Mouse (Mus musculus): ENCODE data around the gene Prr7. TPM values are rescaled to one million over a fixed set of nuclear protein-coding genes. Genes with fewer than 3 reads are reported as not detected.

The Prr7 gene
- 6.7 and 7.4 TPM in 2 replicates for polyA plus RNA-seq (2014; fragmentation: Nextera tagmentation; extraction: Ambion mirVana)

- H3K36me3 ChIP-seq (ENCODE audit: control insufficient read depth, insufficient read depth, low read length): peaks cover 28% of the 10 kb centered on the region
- no peaks in the 10 kb centered on the region for H3K27me3 ChIP-seq (replicated peaks; ENCODE audit: control insufficient read depth, insufficient read depth, low read length)
- H3K4me1 ChIP-seq (ENCODE audit: control insufficient read depth, insufficient read depth, low read length): peaks cover 24% of the 10 kb centered on the region
- DNase-seq (ENCODE audit: low spot score): peak; percentile 89
- H3K4me3 ChIP-seq (ENCODE audit: low read depth, low read length): peak within 1 kb of the TSS; percentile 68
- H3K9me3 ChIP-seq (replicated peaks; ENCODE audit: control insufficient read depth, low read length): no peaks in the 10 kb centered on the region
- H3K4me2 ChIP-seq (ENCODE audit: low read length): peak within 1 kb of the TSS; percentile 84
- H3K9ac ChIP-seq (ENCODE audit: low read length): peak within 1 kb of the TSS; percentile 93
- 1% methylated on average over 80 of the region's 84 CpGs for WGBS
- H3K27ac ChIP-seq (ENCODE audit: low read depth, low read length): peak within 1 kb of the TSS; percentile 98
- ATAC-seq: peak; percentile 79
These were observed at the start of gene Prr7 for GRCm38 (mm10) chr13:55464027-55464884. Prr7 (plus strand) TSS chr13:55464267.

GRCm38 (mm10) chr13:55414743-55415380 is 49.2 kb upstream of the Prr7 start, which contains the start of gene Pfn3:
Pfn3 (minus strand) TSS chr13:55415232.
- H3K27ac ChIP-seq (ENCODE audit: low read depth, low read length): no peak within 1 kb of the TSS
- H3K9me3 ChIP-seq (replicated peaks; ENCODE audit: control insufficient read depth, low read length): no peaks in the 10 kb centered on the region
- peak within 1 kb of the TSS; percentile 38 for H3K4me3 ChIP-seq (ENCODE audit: low read depth, low read length)
- WGBS: 11% methylated on average over 41 of the region's 41 CpGs
- peak within 1 kb of the TSS; percentile 71 for H3K9ac ChIP-seq (ENCODE audit: low read length)
- H3K36me3 ChIP-seq (ENCODE audit: control insufficient read depth, insufficient read depth, low read length): no peaks in the 10 kb centered on the region
- no peaks in the 10 kb centered on the region for H3K4me1 ChIP-seq (ENCODE audit: control insufficient read depth, insufficient read depth, low read length)
- peak; percentile 76 for ATAC-seq
- DNase-seq (ENCODE audit: low spot score): peak; percentile 84
- peak within 1 kb of the TSS; percentile 68 for H3K4me2 ChIP-seq (ENCODE audit: low read length)
- peaks cover 14% of the 10 kb centered on the region for H3K27me3 ChIP-seq (replicated peaks; ENCODE audit: control insufficient read depth, insufficient read depth, low read length)

GRCm38 (mm10) chr13:55418004-55418403 is 46.1 kb upstream of the Prr7 start:
- Histone ChIP-seq H3K27me3 (replicated peaks; ENCODE audit: control insufficient read depth, insufficient read depth, low read length) (peaks cover 37% of the 10 kb centered on the region), H3K4me3 (ENCODE audit: low read depth, low read length) (no peak overlapping the region)

GRCm38 (mm10) chr13:55419142-55419541 is 44.9 kb upstream of the Prr7 start:
- H3K36me3 ChIP-seq (ENCODE audit: control insufficient read depth, insufficient read depth, low read length): no peaks in the 10 kb centered on the region
- H3K9ac ChIP-seq (ENCODE audit: low read length): no peak overlapping the region
- H3K27ac ChIP-seq (ENCODE audit: low read depth, low read length): no peak overlapping the region
- H3K4me3 ChIP-seq (ENCODE audit: low read depth, low read length): no peak overlapping the region
- no peak overlapping the region for H3K4me2 ChIP-seq (ENCODE audit: low read length)
- ATAC-seq: no peak
- 85% methylated on average over 5 of the region's 5 CpGs for WGBS
- DNase-seq (ENCODE audit: low spot score): no peak
- H3K4me1 ChIP-seq (ENCODE audit: control insufficient read depth, insufficient read depth, low read length): no peaks in the 10 kb centered on the region
- no peaks in the 10 kb centered on the region for H3K9me3 ChIP-seq (replicated peaks; ENCODE audit: control insufficient read depth, low read length)
- peaks cover 37% of the 10 kb centered on the region for H3K27me3 ChIP-seq (replicated peaks; ENCODE audit: control insufficient read depth, insufficient read depth, low read length)

More at GRCm38 (mm10) chr13:55418004-55418403, 46.1 kb upstream of the Prr7 start:
- no peaks in the 10 kb centered on the region for H3K4me1 ChIP-seq (ENCODE audit: control insufficient read depth, insufficient read depth, low read length)
- peak overlapping the region; percentile 37; the same call in 1 of the 2 replicates for H3K9ac ChIP-seq (ENCODE audit: low read length)
- H3K36me3 ChIP-seq (ENCODE audit: control insufficient read depth, insufficient read depth, low read length): no peaks in the 10 kb centered on the region
- WGBS: 15% methylated on average over 12 of the region's 12 CpGs
- H3K9me3 ChIP-seq (replicated peaks; ENCODE audit: control insufficient read depth, low read length): no peaks in the 10 kb centered on the region
- ATAC-seq (peak; percentile 69; the same call in 1 of the 2 replicates), DNase-seq (ENCODE audit: low spot score) (peak; percentile 80)
- peak overlapping the region; percentile 20; the same call in 1 of the 2 replicates for H3K4me2 ChIP-seq (ENCODE audit: low read length)
- H3K27ac ChIP-seq (ENCODE audit: low read depth, low read length): no peak overlapping the region

- ATAC-seq (peak; percentile 32; the same call in 1 of the 2 replicates), DNase-seq (ENCODE audit: low spot score) (no peak)
- Histone ChIP-seq H3K9ac (ENCODE audit: low read length) (0 out of 2 replicates have a peak overlapping the region, but pooled peaks have one; percentile 35), H3K4me2 (ENCODE audit: low read length) (peak overlapping the region; percentile 39; the same call in 1 of the 2 replicates), H3K4me1 (ENCODE audit: control insufficient read depth, insufficient read depth, low read length) (no peaks in the 10 kb centered on the region), H3K27ac (ENCODE audit: low read depth, low read length) (no peak overlapping the region), H3K36me3 (ENCODE audit: control insufficient read depth, insufficient read depth, low read length) (no peaks in the 10 kb centered on the region), H3K27me3 (replicated peaks; ENCODE audit: control insufficient read depth, insufficient read depth, low read length) (peaks cover 37% of the 10 kb centered on the region), H3K9me3 (replicated peaks; ENCODE audit: control insufficient read depth, low read length) (no peaks in the 10 kb centered on the region), H3K4me3 (ENCODE audit: low read depth, low read length) (no peak overlapping the region)
- 35% methylated on average over 51 of the region's 51 CpGs for WGBS
These were observed 43.8 kb upstream of the Prr7 start for GRCm38 (mm10) chr13:55420018-55420932.

GRCm38 (mm10) chr13:55420933-55421800 is 42.9 kb upstream of the Prr7 start:
- H3K4me2 ChIP-seq (ENCODE audit: low read length): peak overlapping the region; percentile 39
- H3K9me3 ChIP-seq (replicated peaks; ENCODE audit: control insufficient read depth, low read length): no peaks in the 10 kb centered on the region
- peak overlapping the region; percentile 35; the same call in 1 of the 2 replicates for H3K9ac ChIP-seq (ENCODE audit: low read length)
- no peaks in the 10 kb centered on the region for H3K4me1 ChIP-seq (ENCODE audit: control insufficient read depth, insufficient read depth, low read length)
- no peaks in the 10 kb centered on the region for H3K36me3 ChIP-seq (ENCODE audit: control insufficient read depth, insufficient read depth, low read length)
- peak overlapping the region; percentile 8; the same call in 1 of the 2 replicates for H3K4me3 ChIP-seq (ENCODE audit: low read depth, low read length)
- no peak overlapping the region for H3K27ac ChIP-seq (ENCODE audit: low read depth, low read length)
- H3K27me3 ChIP-seq (replicated peaks; ENCODE audit: control insufficient read depth, insufficient read depth, low read length): peaks cover 37% of the 10 kb centered on the region
- ATAC-seq (peak; percentile 77), DNase-seq (ENCODE audit: low spot score) (peak; percentile 67)
- WGBS: 13% methylated on average over 35 of the region's 35 CpGs

- Histone ChIP-seq H3K4me2 (ENCODE audit: low read length) (no peak within 1 kb of the TSS), H3K27ac (ENCODE audit: low read depth, low read length) (no peak within 1 kb of the TSS), H3K4me1 (ENCODE audit: control insufficient read depth, insufficient read depth, low read length) (no peaks in the 10 kb centered on the region), H3K4me3 (ENCODE audit: low read depth, low read length) (no peak within 1 kb of the TSS), H3K36me3 (ENCODE audit: control insufficient read depth, insufficient read depth, low read length) (no peaks in the 10 kb centered on the region), H3K27me3 (replicated peaks; ENCODE audit: control insufficient read depth, insufficient read depth, low read length) (peaks cover 6% of the 10 kb centered on the region), H3K9ac (ENCODE audit: low read length) (no peak within 1 kb of the TSS), H3K9me3 (replicated peaks; ENCODE audit: control insufficient read depth, low read length) (no peaks in the 10 kb centered on the region)
- no peak for ATAC-seq
- 89% methylated on average over 10 of the region's 10 CpGs for WGBS
- no peak for DNase-seq (ENCODE audit: low spot score)
These were observed 37.5 kb upstream of the Prr7 start, which contains the start of gene F12 for GRCm38 (mm10) chr13:55426613-55427012. F12 (minus strand) TSS chr13:55426793.

All from forebrain, embryonic 14.5 days (tissue).